Mouse (Mus musculus): ENCODE results near the gene Agbl3. TPM values are rescaled to one million over a fixed set of nuclear protein-coding genes. Genes with fewer than 3 reads are reported as not detected.
A peak's percentile ranks its signal among the peaks of the same experiment; 100 is the strongest.

Gene Agbl3
- total RNA-seq, 2 experiments from 2014 or later: 7.4 to 8.5 TPM

- peak in 1 of 2 experiments; percentile 12 for DNase-seq (ENCODE audit: low spot score in 2 of 2)
These were observed 91.7 kb downstream of the Agbl3 start for GRCm38 (mm10) chr6:34871929-34872328.

GRCm38 (mm10) chr6:34872871-34873270, 92.6 kb downstream of the Agbl3 start:
- DNase-seq (ENCODE audit: low spot score in 2 of 2): peak in 1 of 2 experiments; percentile 11

GRCm38 (mm10) chr6:34874101-34874921, 94.1 kb downstream of the Agbl3 start:
- peak; percentile 18 to 50 for DNase-seq (ENCODE audit: low spot score in 2 of 2)

- DNase-seq (ENCODE audit: low spot score in 2 of 2): peak in 1 of 2 experiments; percentile 16
These were observed 95.1 kb downstream of the Agbl3 start for GRCm38 (mm10) chr6:34875268-34875761.

- peak in 1 of 2 experiments; percentile 16 for DNase-seq (ENCODE audit: low spot score in 2 of 2)
These were observed 96.0 kb downstream of the Agbl3 start for GRCm38 (mm10) chr6:34875966-34876834.

GRCm38 (mm10) chr6:34876835-34877156, 96.6 kb downstream of the Agbl3 start:
- DNase-seq (ENCODE audit: low spot score in 2 of 2): peak in 1 of 2 experiments; percentile 13

GRCm38 (mm10) chr6:34877509-34878321, 97.5 kb downstream of the Agbl3 start, which contains the start of gene Cyren:
TSS of gene Cyren (minus strand) at chr6:34878060.
- peak; percentile 93 for DNase-seq (ENCODE audit: low spot score in 2 of 2)

- DNase-seq (ENCODE audit: low spot score in 2 of 2): no peak
These were observed 99.0 kb downstream of the Agbl3 start for GRCm38 (mm10) chr6:34879101-34879740.

- DNase-seq (ENCODE audit: low spot score in 2 of 2): no peak
These were observed 99.8 kb downstream of the Agbl3 start for GRCm38 (mm10) chr6:34879911-34880475.

GRCm38 (mm10) chr6:34884724-34885123, 104.5 kb downstream of the Agbl3 start:
- no peak for DNase-seq (ENCODE audit: low spot score in 2 of 2)

- no peak for DNase-seq (ENCODE audit: low spot score in 2 of 2)
These were observed 107.1 kb downstream of the Agbl3 start for GRCm38 (mm10) chr6:34887131-34887850.

GRCm38 (mm10) chr6:34889185-34889584, 109.0 kb downstream of the Agbl3 start:
- DNase-seq (ENCODE audit: low spot score in 2 of 2): no peak

GRCm38 (mm10) chr6:34895569-34895968, 115.3 kb downstream of the Agbl3 start:
- no peak for DNase-seq (ENCODE audit: low spot score in 2 of 2)

GRCm38 (mm10) chr6:34896168-34896780, 116.0 kb downstream of the Agbl3 start:
- DNase-seq (ENCODE audit: low spot score in 2 of 2): no peak

GRCm38 (mm10) chr6:34899127-34899526, 118.9 kb downstream of the Agbl3 start:
- DNase-seq (ENCODE audit: low spot score in 2 of 2): no peak

GRCm38 (mm10) chr6:34900990-34901389, 120.8 kb downstream of the Agbl3 start:
- no peak for DNase-seq (ENCODE audit: low spot score in 2 of 2)

- no peak for DNase-seq (ENCODE audit: low spot score in 2 of 2)
These were observed 121.7 kb downstream of the Agbl3 start for GRCm38 (mm10) chr6:34901911-34902444.

- no peak for DNase-seq (ENCODE audit: low spot score in 2 of 2)
These were observed 122.3 kb downstream of the Agbl3 start for GRCm38 (mm10) chr6:34902578-34902977.

- no peak for DNase-seq (ENCODE audit: low spot score in 2 of 2)
These were observed 123.2 kb downstream of the Agbl3 start for GRCm38 (mm10) chr6:34903441-34903840.
